Mouse (Mus musculus) yolk sac, embryonic 10.5 days (tissue): ENCODE data around the gene Strap.
A peak's percentile ranks its signal among the peaks of the same experiment; 100 is the strongest.

Source experiments
- DNase-seq: peaks from one replicate; pipeline ENCODE4 v3.0.0-alpha.2; 2017; ENCODE audit warnings: low spot score

Gene Strap

DNA sequence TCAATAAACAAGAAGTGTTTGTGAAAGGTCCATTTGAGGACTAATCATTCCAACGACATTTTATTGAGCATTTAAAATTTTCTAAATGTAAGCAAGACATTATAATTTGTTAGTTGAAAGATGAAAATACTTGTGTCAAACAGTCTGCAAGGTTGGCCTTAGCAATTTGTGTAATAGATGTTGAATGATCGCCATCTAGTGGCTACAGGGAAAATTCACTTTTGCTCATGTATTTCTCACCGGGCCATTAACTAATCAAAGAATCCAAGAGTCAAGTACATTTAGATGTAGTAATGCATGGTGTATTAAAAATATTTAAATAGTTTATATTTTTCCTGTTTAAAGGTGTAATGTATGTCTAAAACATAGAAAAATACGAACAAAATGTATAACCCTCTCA is 11.0 kb upstream of the Strap start:
- DNase-seq: no peak

DNA sequence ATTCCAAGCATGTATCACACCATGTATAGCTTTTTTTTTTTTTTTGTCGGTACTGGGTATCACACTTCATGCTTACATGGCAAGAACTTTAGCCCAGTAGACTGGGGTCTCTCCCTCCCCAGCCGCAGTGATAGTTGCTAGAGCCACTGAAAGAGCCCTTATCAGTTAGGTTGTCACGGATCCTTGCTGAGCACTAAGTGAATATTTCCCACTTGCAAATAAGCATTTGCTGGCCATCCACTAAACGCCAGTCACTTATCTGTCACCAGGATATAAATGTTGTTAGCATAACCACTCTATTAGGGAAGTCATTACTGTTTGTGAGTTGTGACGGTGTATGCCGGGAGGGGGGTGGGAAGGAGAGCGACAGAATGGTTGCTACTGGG is 425 bp upstream of the Strap start:
- no peak for DNase-seq

DNA sequence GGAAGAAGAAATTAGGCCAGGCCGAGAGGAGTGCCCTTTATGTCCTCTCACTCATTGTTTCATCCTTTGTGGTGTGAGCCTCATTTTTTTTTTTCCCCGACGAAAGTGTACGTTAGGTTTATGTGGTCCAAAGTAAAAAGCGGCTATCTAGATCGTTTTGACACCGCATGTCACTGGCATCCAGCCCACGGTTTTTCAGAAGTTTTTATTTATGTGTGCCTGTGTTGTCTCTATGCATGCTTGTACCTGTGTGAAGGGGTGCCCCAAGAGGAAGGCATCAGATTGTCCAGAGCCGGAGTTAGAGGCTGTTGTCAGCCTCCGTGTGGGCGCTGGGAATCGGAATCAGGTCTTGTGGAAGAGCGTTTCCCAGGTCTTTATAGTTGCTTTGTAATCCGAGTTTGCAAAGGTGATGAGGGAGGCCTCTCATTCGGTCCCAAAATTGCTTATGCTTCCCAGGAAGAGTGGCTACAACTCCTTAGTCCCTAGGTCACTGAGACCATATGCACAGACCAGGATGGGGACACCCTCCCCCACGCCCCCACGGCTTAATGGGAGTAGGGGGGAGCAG is 877 bp downstream of the Strap start:
- no peak for DNase-seq

DNA sequence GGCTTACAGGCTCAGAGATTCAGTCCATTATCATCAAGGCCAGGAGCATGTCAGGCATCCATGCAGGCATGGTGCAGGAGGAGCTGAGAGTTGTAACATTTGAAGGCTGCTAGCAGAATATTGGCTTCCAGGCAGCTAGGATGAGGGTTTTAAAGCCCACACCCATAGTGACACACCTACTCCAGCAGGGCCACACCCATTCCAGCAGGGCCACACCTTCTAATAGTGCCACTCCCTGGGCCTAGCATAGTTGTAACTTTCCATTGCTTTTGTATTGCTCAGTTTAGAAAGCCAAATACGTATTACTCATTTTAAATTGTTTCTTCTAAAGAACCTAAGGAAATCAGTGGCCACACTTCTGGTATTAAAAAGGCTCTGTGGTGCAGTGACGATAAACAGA is 6.1 kb downstream of the Strap start:
- no peak for DNase-seq

DNA sequence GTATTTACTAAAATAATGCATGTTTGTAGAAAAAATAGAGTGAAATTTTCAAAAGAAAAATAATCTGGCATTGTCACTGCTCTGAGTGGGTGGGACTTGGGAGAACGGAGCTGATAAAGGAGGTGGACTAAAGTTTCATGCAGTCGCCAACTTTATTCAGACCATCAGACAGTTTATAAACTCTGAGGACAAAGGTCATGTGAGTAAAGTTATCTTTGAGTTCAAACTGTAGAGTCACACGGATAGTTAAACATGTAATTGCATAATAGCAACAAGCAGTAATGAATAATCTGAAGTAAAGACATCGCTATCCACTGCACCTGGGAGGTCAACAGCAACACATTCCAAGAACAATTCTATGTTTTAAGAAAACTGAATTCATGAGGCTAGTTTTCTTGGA is 9.8 kb downstream of the Strap start:
- DNase-seq: no peak

DNA sequence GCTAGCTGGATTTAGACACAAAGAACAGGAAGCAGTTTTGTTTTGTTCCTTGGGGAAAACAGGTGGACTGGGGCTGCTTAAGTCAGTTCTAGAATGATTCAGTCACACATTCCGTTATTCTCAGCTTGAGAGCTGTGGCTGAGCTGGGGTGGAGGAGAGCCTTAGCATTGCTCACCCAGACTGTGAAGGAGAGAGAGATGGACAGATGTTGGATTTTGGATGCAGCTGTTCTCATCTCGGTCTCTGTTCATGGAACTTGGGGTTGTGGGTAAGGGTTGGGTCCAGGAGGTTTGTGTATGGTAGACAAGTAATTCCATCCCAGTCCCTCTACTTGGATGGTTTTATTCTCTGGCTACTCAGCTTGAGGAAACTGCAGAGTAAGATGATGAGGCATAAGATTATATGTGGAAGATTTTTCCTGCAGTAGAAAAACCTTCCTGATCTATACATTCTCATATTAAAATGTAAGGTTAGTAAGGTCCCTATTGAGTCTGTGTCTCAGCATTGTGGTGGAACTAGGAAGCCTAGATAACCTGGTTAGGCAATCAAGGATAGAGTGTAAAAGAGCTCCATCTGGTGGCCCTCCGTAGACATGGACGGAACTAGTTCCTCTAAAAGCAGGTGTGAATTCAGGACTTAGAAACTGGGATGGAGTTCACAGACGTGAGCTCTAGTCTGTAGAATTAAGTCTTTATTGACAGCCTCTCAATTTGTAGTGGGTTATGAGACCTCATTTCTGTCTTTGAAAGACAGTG is 12.5 kb downstream of the Strap start:
- no peak for DNase-seq

DNA sequence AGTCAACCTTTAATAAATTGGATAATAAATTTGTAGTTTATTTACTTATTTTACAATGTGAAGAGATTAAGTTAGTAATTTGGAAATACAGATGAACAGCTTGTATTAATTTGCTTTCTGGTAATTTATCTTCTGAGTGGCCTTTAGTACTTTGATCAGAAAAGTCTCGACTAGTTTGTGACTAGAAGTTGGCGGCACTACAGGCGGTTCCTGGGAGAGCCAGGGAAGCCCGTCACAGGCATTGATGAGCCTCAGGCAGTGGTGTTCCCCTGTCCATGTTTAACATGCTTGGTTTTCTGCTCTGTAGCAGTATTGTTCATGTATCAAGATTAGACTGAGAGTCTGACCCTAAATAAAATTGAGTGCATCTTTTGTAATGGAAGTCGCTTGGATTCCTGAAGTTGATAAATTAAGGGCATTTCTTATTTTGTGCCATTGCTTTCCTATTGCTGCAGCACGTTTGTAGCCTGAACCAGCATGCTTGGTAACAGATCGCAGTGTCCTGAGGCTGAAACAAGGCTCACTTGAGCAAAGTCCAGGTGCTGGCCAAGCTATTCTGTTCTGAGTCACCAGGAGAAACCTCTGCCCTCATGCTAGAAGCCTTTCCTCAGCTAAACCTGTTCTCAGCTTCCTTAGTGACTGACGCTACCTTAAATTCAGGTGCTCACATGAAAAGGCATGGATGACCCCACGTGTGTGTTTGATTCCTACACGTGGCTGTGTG is 16.8 kb downstream of the Strap start:
- peak; percentile 79 for DNase-seq

DNA sequence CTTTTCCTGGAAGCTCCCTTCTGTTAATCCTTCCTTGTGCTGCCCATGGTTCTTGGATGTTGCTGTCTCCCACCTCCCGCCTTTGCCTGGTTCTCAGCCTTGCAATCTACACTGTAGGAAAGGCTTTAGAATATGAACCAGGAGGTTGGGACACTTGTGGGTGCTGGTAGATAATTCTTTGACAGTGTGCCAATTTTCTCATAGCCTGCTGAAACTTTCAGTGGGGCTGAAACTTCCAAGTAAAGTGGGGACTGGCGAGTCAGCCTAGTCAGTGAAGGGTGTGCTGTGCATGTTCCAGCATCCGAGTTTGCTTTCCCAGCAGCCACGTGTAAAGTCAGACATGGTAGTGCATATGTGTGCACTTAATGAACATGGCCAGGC is 17.4 kb downstream of the Strap start:
- no peak for DNase-seq

DNA sequence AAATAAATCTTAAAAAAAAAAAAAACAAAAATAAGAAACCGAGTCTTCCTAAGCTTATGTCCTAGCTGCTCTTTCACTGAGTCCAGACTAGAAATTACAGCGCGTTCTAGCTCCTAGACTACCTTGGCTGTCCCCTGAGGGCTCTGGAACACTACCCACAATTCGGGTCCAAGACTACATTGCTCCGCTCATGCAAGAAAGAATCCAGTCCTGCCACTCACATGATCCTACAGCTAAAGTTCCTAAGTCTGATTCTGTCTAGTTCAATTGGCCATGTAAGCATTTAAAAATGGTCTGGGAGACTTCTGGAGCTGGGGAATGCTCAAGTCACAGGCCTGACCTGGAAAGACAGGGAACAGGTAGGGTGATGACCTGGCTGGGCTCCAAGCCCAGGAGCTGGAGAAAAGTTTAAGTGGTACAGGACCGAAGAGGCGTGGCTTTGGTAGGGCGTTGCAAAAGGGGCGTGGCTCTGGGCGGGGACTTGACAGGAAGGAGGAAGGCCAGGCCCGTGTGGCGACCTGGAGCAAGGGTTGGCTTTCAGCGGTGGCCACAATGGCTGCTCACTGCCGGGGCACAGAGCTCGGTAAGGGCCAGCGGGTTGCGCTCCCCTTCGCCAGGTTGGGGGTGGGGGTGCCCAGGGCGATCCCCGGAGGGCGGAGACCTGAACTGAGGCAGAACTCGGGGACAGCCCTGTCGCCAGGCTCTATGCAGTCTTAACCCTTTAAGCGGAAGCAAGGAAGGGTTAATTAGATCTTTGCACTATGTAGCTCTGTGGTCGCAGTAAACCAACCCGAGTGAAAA is 19.4 kb downstream of the Strap start, which contains the start of gene Dera:
TSS of gene Dera (plus strand) at position 491 of the 801 bp plus-strand sequence.
- peak; percentile 93 for DNase-seq

DNA sequence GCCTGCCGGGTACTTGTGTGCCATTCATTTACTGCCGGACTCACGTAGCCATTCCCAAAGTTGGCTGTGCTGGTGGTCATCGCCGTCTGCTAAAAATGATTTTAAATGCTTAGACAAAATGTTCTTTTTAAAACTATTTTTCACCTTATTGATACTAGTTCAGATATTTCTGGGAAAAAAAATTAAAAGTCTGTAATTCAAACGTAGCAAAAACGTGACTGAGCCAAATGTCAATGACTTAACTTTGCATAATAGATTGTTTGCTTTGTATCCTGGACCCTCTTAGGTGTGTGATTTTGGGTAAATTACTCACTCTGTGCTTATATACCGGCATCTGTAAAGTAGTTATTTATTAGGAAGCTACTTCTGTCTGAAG is 20.0 kb downstream of the Strap start:
- DNase-seq: no peak

DNA sequence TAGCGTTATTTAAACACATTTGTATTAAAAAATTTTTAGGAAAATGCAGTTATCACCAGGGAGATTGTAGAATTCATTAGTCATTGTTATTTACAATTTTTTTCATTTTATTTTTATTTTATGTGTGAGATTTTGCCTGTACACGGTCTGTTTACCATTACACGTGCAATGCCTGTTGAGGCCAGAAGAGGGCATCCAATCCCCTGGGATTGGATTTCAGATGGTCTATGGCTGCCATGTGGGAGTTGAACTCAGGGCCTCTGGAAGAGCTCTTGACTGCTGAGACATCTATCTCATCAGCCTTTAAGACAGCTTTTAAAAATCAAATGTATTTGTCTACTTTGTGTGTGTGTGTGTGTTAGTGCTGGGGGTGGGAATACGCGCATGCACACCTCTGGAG is 21.4 kb downstream of the Strap start:
- DNase-seq: no peak

DNA sequence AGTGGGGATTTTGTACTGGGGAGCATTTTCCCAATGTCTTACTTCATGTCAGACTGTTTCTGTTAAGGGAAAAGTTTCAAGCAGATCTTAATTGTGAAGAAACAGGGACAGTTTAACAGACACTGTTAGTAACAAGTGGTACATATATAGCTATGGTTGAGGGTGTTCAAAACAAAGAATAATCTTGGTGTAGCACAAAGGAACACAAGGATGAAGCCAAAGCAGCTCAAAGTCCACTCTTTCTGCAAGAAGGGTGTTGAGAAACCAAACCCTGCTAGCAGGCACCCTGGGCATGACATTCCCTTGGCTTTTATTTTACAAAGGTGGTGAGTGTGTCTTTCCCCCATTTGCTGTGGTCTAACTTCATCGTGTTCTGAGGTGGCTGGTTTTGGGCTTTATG is 23.0 kb downstream of the Strap start:
- DNase-seq: no peak

DNA sequence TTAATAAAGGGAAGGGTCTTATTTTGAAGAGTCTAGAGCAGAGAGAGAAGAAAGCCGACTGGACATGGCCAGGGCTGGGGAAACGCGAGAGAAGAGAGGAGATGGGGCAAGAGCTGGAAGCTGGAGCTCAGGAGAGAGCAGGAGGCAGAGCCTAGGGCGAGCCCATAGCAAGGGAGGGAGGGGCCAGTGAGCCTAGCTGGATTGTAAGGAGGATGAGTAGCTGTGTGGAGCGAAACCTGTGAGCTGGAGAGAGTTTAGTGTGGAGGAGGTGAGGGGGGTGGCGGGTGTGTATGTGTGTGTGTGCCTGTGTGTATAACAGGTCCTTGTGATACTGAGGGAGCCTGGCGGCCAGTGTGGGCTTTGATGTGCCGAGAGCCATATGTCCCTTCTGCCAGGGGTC is 24.8 kb downstream of the Strap start:
- DNase-seq: no peak

DNA sequence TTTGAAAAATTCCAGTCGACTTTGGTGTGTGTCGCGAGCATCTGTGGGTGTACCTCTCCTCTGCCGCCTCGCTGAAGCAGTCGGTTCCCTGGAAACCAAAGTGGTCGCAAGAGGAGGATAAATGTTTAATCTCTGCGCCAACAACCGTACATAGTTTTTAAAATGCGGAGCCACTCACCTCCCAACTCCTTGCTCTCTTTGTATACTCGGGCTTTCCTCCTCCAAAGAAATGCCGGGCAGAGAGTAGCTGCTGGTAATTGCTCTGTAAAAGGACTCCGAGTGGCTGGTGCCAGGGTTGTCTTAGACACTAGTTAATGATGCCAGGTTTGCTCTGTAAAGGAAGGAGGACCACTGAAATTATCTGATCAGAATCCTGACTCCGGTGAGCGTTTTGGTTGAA is 26.1 kb downstream of the Strap start:
- DNase-seq: no peak

DNA sequence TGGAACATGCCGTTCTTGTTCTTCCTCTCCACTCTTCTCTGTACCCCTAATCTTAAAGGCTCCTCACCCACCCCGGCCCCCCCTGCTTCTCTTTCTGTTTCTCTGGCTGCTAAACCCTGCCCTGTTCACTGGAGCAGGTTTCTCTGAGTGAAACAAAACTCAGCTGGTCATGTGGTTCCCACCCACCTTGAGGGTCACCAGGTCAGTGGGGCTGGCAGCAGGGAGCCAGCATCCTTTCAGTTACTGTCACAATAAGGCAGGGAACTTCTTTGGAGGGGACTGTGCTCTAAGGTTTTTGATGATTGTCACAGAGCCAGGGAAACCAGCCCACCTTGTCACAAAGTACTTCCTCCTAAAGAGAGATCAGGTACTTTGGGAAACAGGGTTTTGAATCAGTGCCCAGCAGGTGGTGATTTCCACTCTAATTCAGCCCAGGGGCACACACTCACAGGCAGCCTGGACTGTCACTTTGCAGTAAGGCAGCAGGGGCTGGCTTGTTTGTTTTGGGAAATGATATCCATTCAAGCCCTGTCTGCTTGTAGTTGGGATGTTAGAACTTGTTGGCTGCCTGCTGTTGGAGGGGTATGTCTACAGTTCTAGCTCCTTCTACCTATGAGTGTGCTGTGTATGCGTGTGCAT is 29.8 kb downstream of the Strap start:
- DNase-seq: no peak

DNA sequence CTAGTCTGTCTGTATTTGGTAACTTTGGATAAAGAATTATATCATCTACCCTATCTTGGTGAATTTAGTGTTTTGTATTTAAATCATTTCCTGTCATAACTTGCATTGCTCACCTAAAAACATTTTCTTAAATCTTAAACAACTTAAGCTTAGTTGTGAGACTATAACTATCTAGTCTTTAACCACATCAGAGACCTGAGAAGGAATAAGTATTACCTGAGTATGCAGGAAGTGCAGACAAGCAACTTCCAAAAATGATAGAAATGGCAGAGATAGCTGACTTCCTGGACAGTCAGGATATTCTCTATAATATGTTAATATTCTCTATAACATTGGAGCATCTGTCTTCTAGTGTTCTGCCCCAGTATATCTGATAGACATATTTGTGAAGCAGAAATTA is 31.3 kb downstream of the Strap start:
- no peak for DNase-seq

DNA sequence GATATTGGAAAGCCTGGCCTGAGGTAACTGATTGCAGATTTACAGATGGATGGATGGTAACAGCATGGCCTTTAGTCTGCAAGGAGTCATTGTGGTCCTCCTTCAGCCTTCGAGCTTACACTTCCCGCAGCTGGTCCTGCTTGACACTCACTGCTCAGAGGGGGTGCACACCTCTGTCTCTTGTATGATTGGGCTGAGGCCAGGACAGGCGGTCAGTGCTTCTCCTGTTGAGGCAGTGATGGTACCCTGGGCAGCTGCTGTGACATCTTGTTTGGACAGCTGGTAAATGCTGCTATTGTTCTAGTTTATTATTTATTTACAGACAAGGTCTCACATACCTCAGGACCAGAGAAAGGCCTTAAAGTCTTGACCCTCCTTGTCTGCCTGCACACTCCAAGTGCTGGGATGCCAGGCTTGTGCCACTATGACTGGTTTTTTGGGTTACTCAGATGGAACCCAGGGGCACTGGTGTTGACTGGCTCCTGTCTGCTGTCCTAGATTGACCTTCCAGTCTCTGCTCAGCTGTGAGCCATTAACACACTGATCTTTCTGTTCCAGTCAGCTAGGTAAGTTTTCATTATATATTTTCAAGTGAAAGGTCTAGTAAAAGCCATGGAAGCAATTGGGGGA is 36.9 kb downstream of the Strap start:
- no peak for DNase-seq

DNA sequence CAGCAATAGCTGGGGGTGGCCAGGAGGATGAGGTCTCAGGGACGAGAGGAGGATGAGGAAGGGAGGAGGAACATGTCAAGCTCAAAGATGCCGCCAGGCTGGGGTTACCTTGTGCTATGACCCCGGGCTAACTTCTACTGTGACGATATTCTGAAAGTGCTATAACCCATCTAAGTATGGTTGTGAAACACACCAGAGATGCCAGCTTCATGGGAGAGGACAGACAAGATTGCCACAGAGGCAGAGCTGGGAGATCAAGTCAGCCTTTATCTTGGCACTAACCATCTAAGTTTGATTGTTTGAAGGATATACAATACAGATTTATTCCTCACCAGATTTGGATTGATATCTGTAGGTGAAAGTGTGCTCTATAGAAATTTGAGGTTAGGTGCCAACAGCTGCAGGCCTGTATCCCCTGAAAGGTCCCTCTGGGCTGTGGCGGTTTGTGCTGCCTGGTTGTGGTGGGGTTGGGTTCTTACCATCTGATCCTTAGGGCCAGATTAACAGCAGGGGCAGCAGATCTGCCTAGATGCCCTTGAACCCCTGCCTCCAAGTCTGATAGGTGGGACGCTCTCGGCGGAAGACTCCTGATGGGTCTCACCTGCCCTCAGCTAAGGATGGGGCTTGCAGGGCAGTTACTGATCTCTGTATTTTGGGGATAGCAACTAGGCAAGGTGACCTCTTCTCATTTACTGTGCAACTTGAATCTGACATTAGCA is 38.2 kb downstream of the Strap start:
- no peak for DNase-seq

DNA sequence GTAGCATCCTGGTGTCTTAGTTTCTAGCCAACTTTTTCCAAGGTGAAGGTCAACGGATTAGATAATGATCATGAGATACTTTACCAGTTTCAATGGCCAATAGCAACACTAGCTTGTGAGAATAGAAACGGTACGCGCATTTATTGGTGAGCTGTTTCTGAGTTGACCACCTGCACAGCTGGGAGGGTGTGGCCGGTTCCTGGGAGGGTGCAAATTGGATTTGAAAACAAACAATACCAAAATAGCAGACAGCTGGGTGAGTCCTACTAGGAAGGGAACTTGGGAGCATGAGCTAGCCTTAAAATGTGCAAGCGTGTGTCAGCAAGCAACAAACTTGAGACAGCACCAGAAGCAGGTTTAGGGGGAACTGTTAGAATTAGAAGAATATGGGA is 38.8 kb downstream of the Strap start:
- DNase-seq: no peak

DNA sequence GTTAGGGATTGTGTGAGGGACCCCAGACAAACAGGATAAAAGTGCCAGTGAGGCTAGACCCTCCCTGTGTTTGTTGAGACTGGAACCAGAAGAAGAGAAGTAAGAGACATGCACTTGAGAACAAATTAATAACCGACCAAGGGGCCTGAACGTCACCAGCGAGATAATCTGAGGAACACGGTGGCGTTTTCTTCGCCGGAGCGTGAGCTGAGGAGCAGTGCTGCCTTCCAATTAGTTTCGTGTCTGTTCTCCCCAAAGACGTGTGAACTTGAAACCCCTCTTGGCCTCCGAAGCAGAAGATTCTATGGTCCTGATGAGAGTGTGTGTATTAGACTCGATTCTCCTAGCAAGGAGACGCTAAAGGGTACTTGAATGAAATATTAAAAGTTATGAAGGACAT is 39.3 kb downstream of the Strap start:
- DNase-seq: no peak

DNA sequence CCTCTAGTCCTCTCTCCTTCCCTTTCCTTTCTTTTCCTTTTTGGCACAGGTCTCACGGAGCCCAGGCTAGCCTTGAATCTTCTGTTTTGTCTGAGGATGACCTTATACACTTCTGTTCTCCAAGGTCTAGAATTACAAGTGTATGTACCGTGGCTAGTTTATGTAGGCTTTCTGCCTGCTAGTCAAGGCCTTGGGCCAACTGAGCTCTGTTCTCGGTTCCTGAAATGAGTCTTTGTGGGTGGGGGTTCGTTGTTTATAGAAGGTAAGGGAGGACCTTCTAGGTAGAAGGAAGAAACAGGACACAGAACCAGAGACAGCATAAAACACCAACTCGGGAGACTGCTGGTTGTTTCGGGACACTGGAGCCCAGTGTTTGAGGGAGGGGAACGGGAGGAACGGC is 40.3 kb downstream of the Strap start:
- DNase-seq: no peak
